Mouse (Mus musculus): ENCODE data around the gene Glod4. TPM values are rescaled to one million over a fixed set of nuclear protein-coding genes. Genes with fewer than 3 reads are reported as not detected.
A peak's percentile ranks its signal among the peaks of the same experiment; 100 is the strongest.

Glod4 gene
- total and polyA plus RNA-seq, 3 experiments: 121 to 190 (median 161) TPM

GRCm38 (mm10) chr11:76183745-76184144, 59.8 kb downstream of the Glod4 start:
- H3K27ac ChIP-seq (ENCODE audit: insufficient read depth, low read depth): no peak overlapping the region
- no peak overlapping the region for H3K4me3 ChIP-seq (replicated peaks in 1 of 3; ENCODE audit: low read depth in 2 of 3, low read length in 2 of 3, poor library complexity in 1 of 3)
- H3K79me2 ChIP-seq (replicated peaks; ENCODE audit: control insufficient read depth, extremely low read depth, insufficient read depth, poor library complexity, severe bottlenecking): peaks cover 7% of the 10 kb centered on the region
- no peaks in the 10 kb centered on the region for H3K27me3 ChIP-seq (replicated peaks)
- H3K4me1 ChIP-seq (ENCODE audit: control insufficient read depth in 1 of 2, insufficient read depth in 2 of 2): peaks cover 0 to 13% of the 10 kb centered on the region in 2 experiments; a peak in 2 of 4 replicates
- no peak for TF ChIP-seq MXI1 (IDR thresholded peaks at IDR 0.05; ENCODE audit: low read depth, low read length)
- TF ChIP-seq POLR2AphosphoS2 (IDR thresholded peaks at IDR 0.05; ENCODE audit: low read depth, low read length): no peak
- TF ChIP-seq MAFK (IDR thresholded peaks at IDR 0.05; ENCODE audit: insufficient replicate concordance, low read length): no peak
- TF ChIP-seq ZC3H11A (IDR thresholded peaks at IDR 0.05; ENCODE audit: low read depth, low read length): no peak
- no peak for TF ChIP-seq SIN3A (IDR thresholded peaks at IDR 0.05; ENCODE audit: low read length)
- no peak for TF ChIP-seq ELF1 (IDR thresholded peaks at IDR 0.05; ENCODE audit: low read depth, low read length)
- no peak for TF ChIP-seq HCFC1 (IDR thresholded peaks at IDR 0.05; ENCODE audit: low read depth, low read length)
- no peak for TF ChIP-seq USF1 (IDR thresholded peaks at IDR 0.05; ENCODE audit: low read depth, low read length)
- TF ChIP-seq MEF2A (IDR thresholded peaks at IDR 0.05; ENCODE audit: borderline replicate concordance, low read depth, low read length): no peak
- no peak for TF ChIP-seq IRF4 (IDR thresholded peaks at IDR 0.05; ENCODE audit: low read depth, low read length)
- no peak for TF ChIP-seq ETS1 (conservative IDR thresholded peaks at IDR 0.05; ENCODE audit: low read depth, low read length)
- no peak for TF ChIP-seq NELFE (IDR thresholded peaks at IDR 0.05; ENCODE audit: low read depth, low read length)
- TF ChIP-seq TBP (conservative IDR thresholded peaks at IDR 0.05; ENCODE audit: low read depth, low read length): no peak
- no peak for TF ChIP-seq JUND (conservative IDR thresholded peaks at IDR 0.05; ENCODE audit: low read depth, low read length)
- TF ChIP-seq PAX5 (IDR thresholded peaks at IDR 0.05; ENCODE audit: low read length): no peak
- TF ChIP-seq ZKSCAN1 (IDR thresholded peaks at IDR 0.05; ENCODE audit: borderline replicate concordance, low read depth, low read length): no peak
- in situ Hi-C loops (cut with MboI; ENCODE audit: low pct_ligation_motif_present, low pct_unique_long_range_greater_than_20kb, low sequenced_read_pairs): no loop called here
- DNase-seq (ENCODE audit: extremely low read depth): no peak
- H3K9me3 ChIP-seq (replicated peaks; ENCODE audit: low read length): no peaks in the 10 kb centered on the region
- peaks cover 3 to 23% of the 10 kb centered on the region in 2 experiments for H3K36me3 ChIP-seq (replicated peaks in 1 of 2; ENCODE audit: control insufficient read depth in 1 of 2, insufficient read depth in 1 of 2, low read length in 1 of 2)
- dilution Hi-C loops (cut with MboI; ENCODE audit: extremely low pct_ligation_motif_present, extremely low pct_unique_long_range_greater_than_20kb, low sequenced_read_pairs): no loop called here
- H3K4me2 ChIP-seq (ENCODE audit: insufficient read depth, low read depth, poor library complexity, severe bottlenecking): no peak overlapping the region
- H3K9ac ChIP-seq (ENCODE audit: insufficient read depth, low read depth): no peak overlapping the region

- in situ Hi-C loops (cut with MboI; ENCODE audit: low pct_ligation_motif_present, low pct_unique_long_range_greater_than_20kb, low sequenced_read_pairs): no loop called here
- Histone ChIP-seq H3K27me3 (replicated peaks) (no peaks in the 10 kb centered on the region), H3K9me3 (replicated peaks; ENCODE audit: low read length) (no peaks in the 10 kb centered on the region), H3K9ac (ENCODE audit: insufficient read depth, low read depth) (peak overlapping the region; percentile 44), H3K79me2 (replicated peaks; ENCODE audit: control insufficient read depth, extremely low read depth, insufficient read depth, poor library complexity, severe bottlenecking) (peaks cover 24% of the 10 kb centered on the region), H3K4me2 (ENCODE audit: insufficient read depth, low read depth, poor library complexity, severe bottlenecking) (peak overlapping the region; percentile 93), H3K4me1 (ENCODE audit: control insufficient read depth in 1 of 2, insufficient read depth in 2 of 2) (peaks cover 0 to 26% of the 10 kb centered on the region in 2 experiments; a peak in 3 of 4 replicates), H3K36me3 (replicated peaks in 1 of 2; ENCODE audit: control insufficient read depth in 1 of 2, insufficient read depth in 1 of 2, low read length in 1 of 2) (peaks cover 12 to 42% of the 10 kb centered on the region in 2 experiments), H3K4me3 (replicated peaks in 1 of 3; ENCODE audit: low read depth in 2 of 3, low read length in 2 of 3, poor library complexity in 1 of 3) (peak overlapping the region; percentile 66 to 90 (median 86)), H3K27ac (ENCODE audit: insufficient read depth, low read depth) (no peak overlapping the region)
- dilution Hi-C loops (cut with MboI; ENCODE audit: extremely low pct_ligation_motif_present, extremely low pct_unique_long_range_greater_than_20kb, low sequenced_read_pairs): no loop called here
- TF ChIP-seq USF2 (conservative IDR thresholded peaks at IDR 0.05; ENCODE audit: low read depth, low read length): no peak
- TF ChIP-seq SMC3 (IDR thresholded peaks at IDR 0.05; ENCODE audit: low read depth, low read length): no peak
- TF ChIP-seq JUND (conservative IDR thresholded peaks at IDR 0.05; ENCODE audit: low read depth, low read length): no peak
- TF ChIP-seq ZNF384 (IDR thresholded peaks at IDR 0.05; ENCODE audit: low read depth, low read length): 0 out of 2 replicates have a peak, but pooled peaks have one; percentile 53
- TF ChIP-seq SIN3A (IDR thresholded peaks at IDR 0.05; ENCODE audit: low read length): no peak
- no peak for TF ChIP-seq MYC (IDR thresholded peaks at IDR 0.05; ENCODE audit: low read depth, low read length)
- TF ChIP-seq JUN (IDR thresholded peaks at IDR 0.05; ENCODE audit: insufficient read depth, low read depth, low read length): no peak
- 0 out of 2 replicates have a peak, but pooled peaks have one; percentile 20 for TF ChIP-seq TBP (conservative IDR thresholded peaks at IDR 0.05; ENCODE audit: low read depth, low read length)
- no peak for DNase-seq (ENCODE audit: extremely low read depth)
Measured at GRCm38 (mm10) chr11:76180146-76180540, 63.4 kb downstream of the Glod4 start.

Data from CH12.LX (cell line).